Mouse (Mus musculus): Measurements from ENCODE around the gene Gpd1. TPM values are rescaled to one million over a fixed set of nuclear protein-coding genes. Genes with fewer than 3 reads are reported as not detected.

Gpd1 gene
- polyA plus RNA-seq, 1 experiment, result 0.28 TPM

DNA sequence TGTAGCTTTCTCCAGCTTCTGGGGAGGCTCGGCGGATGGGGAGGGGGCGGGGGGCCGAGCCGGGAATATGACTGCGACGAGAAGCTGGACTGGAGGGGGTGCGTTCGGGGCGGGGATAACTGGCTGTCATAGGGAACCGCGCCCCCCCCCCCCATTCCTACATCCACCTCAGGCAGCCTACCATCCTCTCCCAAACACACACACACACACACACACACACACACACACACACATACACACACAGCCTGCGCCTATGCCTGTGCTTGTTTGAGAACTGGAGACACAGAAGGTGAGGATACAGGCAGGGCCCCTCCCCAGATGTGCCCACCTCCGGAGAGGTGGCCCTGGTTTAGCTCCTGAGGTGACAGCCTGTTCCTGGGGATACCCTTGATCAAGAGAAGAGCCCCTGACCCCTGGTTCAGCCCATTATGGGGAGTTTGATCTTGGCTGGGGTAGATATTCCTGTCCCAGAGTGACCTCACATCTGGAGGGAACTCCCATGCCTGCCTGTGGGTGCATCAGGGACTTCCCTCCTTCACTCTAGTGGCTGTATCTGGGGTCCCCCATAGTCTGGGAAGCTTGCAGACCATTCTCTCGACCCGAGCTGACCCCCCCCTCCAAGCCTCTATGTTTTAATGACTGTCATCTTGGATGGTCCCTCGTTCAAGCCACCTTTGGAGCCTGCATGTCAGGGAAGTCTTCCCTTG, 46.2 kb upstream of the Gpd1 start:
- Histone ChIP-seq H3K27ac (ENCODE audit: insufficient read depth, low read length) (no peak overlapping the region), H3K27me3 (ENCODE audit: control insufficient read depth, insufficient read depth, low read length, poor library complexity, severe bottlenecking) (0 out of 2 replicates have a peak, but pooled peaks cover 2% of the 10 kb centered on the region), H3K9me3 (replicated peaks; ENCODE audit: control insufficient read depth, insufficient read depth, low read length, poor library complexity, severe bottlenecking) (no peaks in the 10 kb centered on the region)

DNA sequence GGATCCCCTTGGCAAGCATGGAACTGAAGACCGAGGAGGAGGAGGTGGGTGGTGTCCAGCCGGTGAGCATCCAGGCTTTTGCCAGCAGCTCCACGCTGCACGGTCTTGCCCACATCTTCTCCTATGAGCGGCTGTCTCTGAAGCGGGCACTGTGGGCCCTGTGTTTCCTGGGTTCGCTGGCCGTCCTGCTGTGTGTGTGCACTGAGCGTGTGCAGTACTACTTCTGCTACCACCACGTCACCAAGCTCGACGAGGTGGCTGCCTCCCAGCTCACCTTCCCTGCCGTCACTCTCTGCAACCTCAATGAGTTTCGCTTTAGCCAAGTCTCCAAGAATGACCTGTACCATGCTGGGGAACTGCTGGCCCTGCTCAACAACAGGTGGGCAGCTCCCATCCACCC, 45.5 kb upstream of the Gpd1 start:
- TF ChIP-seq POLR2A (IDR thresholded peaks at IDR 0.05; ENCODE audit: insufficient read depth, low read length) (no peak), CTCF (IDR thresholded peaks at IDR 0.05; ENCODE audit: low read depth, low read length) (no peak), EP300 (IDR thresholded peaks at IDR 0.05; ENCODE audit: insufficient read depth, low read depth, low read length) (no peak)
- no peaks in the 10 kb centered on the region for H3K9me3 ChIP-seq (replicated peaks; ENCODE audit: control insufficient read depth, insufficient read depth, low read length, poor library complexity, severe bottlenecking)
- no peak overlapping the region for H3K9ac ChIP-seq (ENCODE audit: low read depth, poor library complexity, severe bottlenecking)
- H3K4me1 ChIP-seq (ENCODE audit: control insufficient read depth, insufficient read depth, low read length), result no peaks in the 10 kb centered on the region
- no peak overlapping the region for H3K27ac ChIP-seq (ENCODE audit: insufficient read depth, low read length)
- no peaks in the 10 kb centered on the region for H3K36me3 ChIP-seq (ENCODE audit: control insufficient read depth, insufficient read depth, low read length, poor library complexity, severe bottlenecking)
- 0 out of 2 replicates have a peak, but pooled peaks cover 2% of the 10 kb centered on the region for H3K27me3 ChIP-seq (ENCODE audit: control insufficient read depth, insufficient read depth, low read length, poor library complexity, severe bottlenecking)
- H3K4me3 ChIP-seq (ENCODE audit: low read depth, low read length), result no peak overlapping the region

More for the DNA sequence above, 46.2 kb upstream of the Gpd1 start:
- H3K4me1 ChIP-seq (ENCODE audit: control insufficient read depth, insufficient read depth, low read length), result no peaks in the 10 kb centered on the region
- TF ChIP-seq POLR2A (IDR thresholded peaks at IDR 0.05; ENCODE audit: insufficient read depth, low read length) (no peak), CTCF (IDR thresholded peaks at IDR 0.05; ENCODE audit: low read depth, low read length) (no peak), EP300 (IDR thresholded peaks at IDR 0.05; ENCODE audit: insufficient read depth, low read depth, low read length) (no peak)
- H3K36me3 ChIP-seq (ENCODE audit: control insufficient read depth, insufficient read depth, low read length, poor library complexity, severe bottlenecking), result no peaks in the 10 kb centered on the region
- peak overlapping the region; percentile 83 for H3K9ac ChIP-seq (ENCODE audit: low read depth, poor library complexity, severe bottlenecking)
- H3K4me3 ChIP-seq (ENCODE audit: low read depth, low read length), result peak overlapping the region; percentile 46

DNA sequence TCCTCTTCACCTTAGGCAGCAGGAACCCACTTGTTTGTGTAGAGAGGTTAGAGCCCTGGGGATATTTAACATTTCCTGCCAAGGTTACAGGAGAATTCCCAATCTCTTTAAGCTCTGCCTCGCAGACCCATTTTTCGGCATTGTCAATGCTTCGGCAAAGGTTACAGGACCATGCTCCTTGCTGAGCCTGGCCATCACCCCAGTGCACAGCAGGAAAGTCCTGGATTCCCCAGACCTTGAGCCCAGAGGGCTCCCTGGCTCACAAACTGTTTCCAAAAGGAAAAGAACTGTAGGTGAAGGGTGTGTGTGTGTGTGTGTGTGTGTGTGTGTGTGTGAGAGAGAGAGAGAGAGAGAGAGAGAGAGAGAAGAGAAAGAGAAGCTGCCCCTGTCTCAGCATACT, 42.4 kb upstream of the Gpd1 start:
- 0 out of 2 replicates have a peak, but pooled peaks cover 2% of the 10 kb centered on the region for H3K27me3 ChIP-seq (ENCODE audit: control insufficient read depth, insufficient read depth, low read length, poor library complexity, severe bottlenecking)

DNA sequence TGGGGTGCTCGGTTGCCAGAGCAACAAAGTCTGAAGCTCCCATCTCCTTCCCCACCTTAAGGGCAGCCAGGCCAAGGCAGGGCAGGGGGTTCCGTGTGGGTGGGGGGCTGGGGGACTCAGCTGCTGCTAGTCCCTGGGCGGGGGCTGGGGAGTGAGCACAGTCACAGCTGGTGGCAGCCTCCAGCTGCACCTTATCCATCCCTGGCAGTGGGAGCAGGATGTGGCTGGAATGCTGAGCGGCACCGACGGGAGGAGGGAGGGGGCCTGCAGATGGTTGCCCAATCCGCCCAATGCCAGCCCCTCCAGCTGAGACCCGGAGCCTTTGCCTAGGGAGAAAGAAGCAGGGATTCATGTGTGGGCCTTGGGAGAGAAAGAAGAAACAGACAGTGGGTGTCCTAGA, 40.2 kb upstream of the Gpd1 start:
- H3K9ac ChIP-seq (ENCODE audit: low read depth, poor library complexity, severe bottlenecking), result no peak overlapping the region
- H3K4me1 ChIP-seq (ENCODE audit: control insufficient read depth, insufficient read depth, low read length), result peaks cover 2% of the 10 kb centered on the region
- no peaks in the 10 kb centered on the region for H3K9me3 ChIP-seq (replicated peaks; ENCODE audit: control insufficient read depth, insufficient read depth, low read length, poor library complexity, severe bottlenecking)
- H3K27ac ChIP-seq (ENCODE audit: insufficient read depth, low read length), result peak overlapping the region; percentile 32; the same call in 1 of the 2 replicates
- H3K4me3 ChIP-seq (ENCODE audit: low read depth, low read length), result no peak overlapping the region
- no peaks in the 10 kb centered on the region for H3K36me3 ChIP-seq (ENCODE audit: control insufficient read depth, insufficient read depth, low read length, poor library complexity, severe bottlenecking)
- no peaks in the 10 kb centered on the region for H3K27me3 ChIP-seq (ENCODE audit: control insufficient read depth, insufficient read depth, low read length, poor library complexity, severe bottlenecking)
- TF ChIP-seq CTCF (IDR thresholded peaks at IDR 0.05; ENCODE audit: low read depth, low read length), result no peak
- TF ChIP-seq EP300 (IDR thresholded peaks at IDR 0.05; ENCODE audit: insufficient read depth, low read depth, low read length), result no peak
- TF ChIP-seq POLR2A (IDR thresholded peaks at IDR 0.05; ENCODE audit: insufficient read depth, low read length), result no peak

More for the DNA sequence above, 42.4 kb upstream of the Gpd1 start:
- Histone ChIP-seq H3K4me3 (ENCODE audit: low read depth, low read length) (no peak overlapping the region), H3K9me3 (replicated peaks; ENCODE audit: control insufficient read depth, insufficient read depth, low read length, poor library complexity, severe bottlenecking) (no peaks in the 10 kb centered on the region), H3K27ac (ENCODE audit: insufficient read depth, low read length) (no peak overlapping the region), H3K4me1 (ENCODE audit: control insufficient read depth, insufficient read depth, low read length) (no peaks in the 10 kb centered on the region), H3K36me3 (ENCODE audit: control insufficient read depth, insufficient read depth, low read length, poor library complexity, severe bottlenecking) (no peaks in the 10 kb centered on the region), H3K9ac (ENCODE audit: low read depth, poor library complexity, severe bottlenecking) (no peak overlapping the region)
- TF ChIP-seq POLR2A (IDR thresholded peaks at IDR 0.05; ENCODE audit: insufficient read depth, low read length), result no peak
- no peak for TF ChIP-seq EP300 (IDR thresholded peaks at IDR 0.05; ENCODE audit: insufficient read depth, low read depth, low read length)
- TF ChIP-seq CTCF (IDR thresholded peaks at IDR 0.05; ENCODE audit: low read depth, low read length), result no peak

DNA sequence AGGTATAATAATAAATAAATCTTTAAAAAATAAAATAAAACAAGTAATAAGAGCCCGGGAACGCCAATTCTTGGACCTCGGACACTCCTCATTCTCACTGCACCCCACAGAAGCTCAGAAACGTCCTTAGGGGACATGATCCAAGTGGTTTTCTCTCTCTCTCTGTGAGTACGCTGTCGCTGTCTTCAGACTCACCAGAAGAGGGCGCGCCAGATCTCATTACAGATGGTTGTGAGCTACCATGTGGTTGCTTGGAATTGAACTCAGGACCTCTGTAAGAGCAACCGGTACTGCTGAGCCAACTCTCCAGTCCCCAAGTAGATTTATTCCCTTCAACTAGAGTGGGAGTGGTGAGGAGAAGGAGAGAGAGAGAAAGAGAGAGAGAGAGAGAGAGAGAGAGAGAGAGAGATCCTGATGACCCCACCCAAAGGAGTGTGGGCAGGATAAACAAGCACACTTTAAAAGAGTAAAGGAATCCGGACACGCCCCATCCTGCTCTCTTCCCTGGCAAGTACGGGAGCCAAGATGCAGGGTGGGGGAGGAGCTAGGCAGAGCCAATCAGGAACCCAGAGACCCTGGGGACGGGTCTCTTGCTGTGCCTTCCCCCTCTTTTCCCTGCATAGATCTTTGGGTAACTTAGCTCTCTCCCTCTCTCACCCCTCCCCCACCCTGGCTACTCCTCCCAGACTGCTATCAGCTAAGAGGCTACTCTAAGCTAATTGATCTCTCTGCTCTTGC, 39.1 kb upstream of the Gpd1 start:
- no peaks in the 10 kb centered on the region for H3K27me3 ChIP-seq (ENCODE audit: control insufficient read depth, insufficient read depth, low read length, poor library complexity, severe bottlenecking)
- no peaks in the 10 kb centered on the region for H3K36me3 ChIP-seq (ENCODE audit: control insufficient read depth, insufficient read depth, low read length, poor library complexity, severe bottlenecking)
- H3K4me3 ChIP-seq (ENCODE audit: low read depth, low read length), result 0 out of 2 replicates have a peak overlapping the region, but pooled peaks have one; percentile 36
- TF ChIP-seq POLR2A (IDR thresholded peaks at IDR 0.05; ENCODE audit: insufficient read depth, low read length) (no peak), CTCF (IDR thresholded peaks at IDR 0.05; ENCODE audit: low read depth, low read length) (peak; percentile 64), EP300 (IDR thresholded peaks at IDR 0.05; ENCODE audit: insufficient read depth, low read depth, low read length) (no peak)
- no peaks in the 10 kb centered on the region for H3K9me3 ChIP-seq (replicated peaks; ENCODE audit: control insufficient read depth, insufficient read depth, low read length, poor library complexity, severe bottlenecking)
- H3K27ac ChIP-seq (ENCODE audit: insufficient read depth, low read length), result peak overlapping the region; percentile 92
- peak overlapping the region; percentile 39; the same call in 1 of the 2 replicates for H3K9ac ChIP-seq (ENCODE audit: low read depth, poor library complexity, severe bottlenecking)
- H3K4me1 ChIP-seq (ENCODE audit: control insufficient read depth, insufficient read depth, low read length), result peaks cover 3% of the 10 kb centered on the region
